Comparison of ENCODE assay signal across 22 mouse cellular contexts in genomic region chr2:33873501-33873900, GRCm38 (mm10). TPM values are rescaled to one million over a fixed set of nuclear protein-coding genes. Genes with fewer than 3 reads are reported as not detected.
DNase-seq lines count a peak whose midpoint lies in the region; ATAC-seq and TF ChIP-seq lines count a peak whose summit lies in the region.
"Had no signal": no experiment of that assay in that cellular context is flagged by ENCODE, and none has a peak within 500 bp of the region (broad histone marks: within the 10 kb centered on the region; RNA-seq: fewer than 3 reads in every experiment).

No protein-coding gene starts in this region.

- peaks cover 6% of the 10 kb centered on the region; the same call in 1 of the 2 replicates for H3K36me3 ChIP-seq in kidney, postnatal 0 days (ENCODE audit: insufficient read depth, low read length)
- peaks cover 6% of the 10 kb centered on the region for H3K36me3 ChIP-seq in lung, embryonic 16.5 days (ENCODE audit: control insufficient read depth, insufficient read depth, low read length)
- H3K36me3 ChIP-seq in embryonic facial prominence, embryonic 10.5 days (replicated peaks) = peaks cover 42% of the 10 kb centered on the region

- TF ChIP-seq CTCF in gastrocnemius, adult 2 months (IDR thresholded peaks at IDR 0.05) = no peak
- no peak for TF ChIP-seq CTCF in kidney, postnatal 0 days (IDR thresholded peaks at IDR 0.05; ENCODE audit: low read depth)

- WGBS in kidney, postnatal 0 days = 56% methylated on average over 8 of the region's 8 CpGs
- 56% methylated on average over 8 of the region's 8 CpGs for WGBS in lung, embryonic 16.5 days
- 94% methylated on average over 8 of the region's 8 CpGs for WGBS in embryonic facial prominence, embryonic 10.5 days

- no peak overlapping the region for H3K4me2 ChIP-seq in kidney, postnatal 0 days (ENCODE audit: low read length)
- H3K4me2 ChIP-seq in lung, embryonic 16.5 days (ENCODE audit: low read depth, low read length) = no peak overlapping the region
- H3K4me2 ChIP-seq: embryonic facial prominence, embryonic 13.5 days; forebrain, embryonic 12.5 days; hindbrain, embryonic 15.5 days; intestine, embryonic 15.5 days; limb, embryonic 15.5 days had no signal

- no peaks in the 10 kb centered on the region for H3K9me3 ChIP-seq in kidney, postnatal 0 days (replicated peaks; ENCODE audit: low read length)
- no peaks in the 10 kb centered on the region for H3K9me3 ChIP-seq in lung, embryonic 16.5 days (ENCODE audit: control insufficient read depth, low read length)
- peaks cover 8% of the 10 kb centered on the region; the same call in 1 of the 2 replicates for H3K9me3 ChIP-seq in embryonic facial prominence, embryonic 10.5 days
- H3K9me3 ChIP-seq: hindbrain, embryonic 15.5 days; intestine, embryonic 15.5 days; limb, embryonic 15.5 days had no signal

- peaks cover 68% of the 10 kb centered on the region for H3K4me1 ChIP-seq in kidney, postnatal 0 days (replicated peaks; ENCODE audit: insufficient read depth, low read length)
- H3K4me1 ChIP-seq in lung, embryonic 16.5 days (replicated peaks; ENCODE audit: control insufficient read depth, insufficient read depth, low read length) = peaks cover 82% of the 10 kb centered on the region
- peaks cover 97% of the 10 kb centered on the region for H3K4me1 ChIP-seq in embryonic facial prominence, embryonic 10.5 days

- ATAC-seq in kidney, postnatal 0 days (replicated peaks; ENCODE audit: low FRiP score, low read depth) = no peak
- ATAC-seq in lung, embryonic 16.5 days (ENCODE audit: low read depth) = no peak
- ATAC-seq: activated CD4-positive, CD25-positive, alpha-beta regulatory T cell, adult 4 months; intestine, embryonic 15.5 days; midbrain, embryonic 16.5 days had no signal

- no peak for DNase-seq in gastrocnemius, adult 2 months
- no peak for DNase-seq in gastrocnemius, adult 18-20 months (ENCODE audit: low spot score)
- peak; percentile 74 for DNase-seq in kidney, postnatal 0 days (ENCODE audit: low spot score)
- DNase-seq in kidney, adult 11 months = no peak
- no peak for DNase-seq in lung, postnatal 36 days
- no peak for DNase-seq in embryonic facial prominence, embryonic 10.5 days (ENCODE audit: low spot score)
- no peak for DNase-seq in right cerebral cortex, postnatal 10 days (ENCODE audit: low spot score in 2 of 2)
- DNase-seq: adrenal gland, adult 8-10 months; cerebellum, adult 11-12 months; cerebellum, postnatal 10 days; lung, adult 2 months; right cerebral cortex, adult 18-20 months had no signal

- no peak overlapping the region for H3K4me3 ChIP-seq in gastrocnemius, adult 2 months
- no peak overlapping the region for H3K4me3 ChIP-seq in kidney, postnatal 0 days (replicated peaks; ENCODE audit: low read depth, low read length)
- H3K4me3 ChIP-seq in lung, embryonic 16.5 days (ENCODE audit: low read length) = no peak overlapping the region
- no peak overlapping the region for H3K4me3 ChIP-seq in embryonic facial prominence, embryonic 10.5 days
- H3K4me3 ChIP-seq: embryonic facial prominence, embryonic 13.5 days; erythroblast, embryonic 14.5 days; forebrain, embryonic 12.5 days; hindbrain, embryonic 15.5 days; intestine, embryonic 15.5 days; limb, embryonic 15.5 days; myocyte had no signal

- peak overlapping the region; percentile 31; the same call in 1 of the 2 replicates for H3K27ac ChIP-seq in gastrocnemius, adult 2 months
- H3K27ac ChIP-seq in kidney, postnatal 0 days = peak overlapping the region; percentile 64
- H3K27ac ChIP-seq in lung, embryonic 16.5 days (ENCODE audit: low read length) = peak overlapping the region; percentile 93; the same call in 1 of the 2 replicates
- peak overlapping the region; percentile 68 for H3K27ac ChIP-seq in embryonic facial prominence, embryonic 10.5 days (replicated peaks)
- H3K27ac ChIP-seq: embryonic facial prominence, embryonic 13.5 days; forebrain, embryonic 12.5 days; hindbrain, embryonic 15.5 days; intestine, embryonic 15.5 days; limb, embryonic 15.5 days had no signal

- no peak overlapping the region for H3K9ac ChIP-seq in kidney, postnatal 0 days (ENCODE audit: low read depth, low read length)
- no peak overlapping the region for H3K9ac ChIP-seq in lung, embryonic 16.5 days (ENCODE audit: low read length)
- H3K9ac ChIP-seq: forebrain, embryonic 12.5 days; hindbrain, embryonic 15.5 days; intestine, embryonic 15.5 days; limb, embryonic 15.5 days had no signal

- H3K27me3 ChIP-seq in kidney, postnatal 0 days (ENCODE audit: insufficient read depth, low read length) = no peaks in the 10 kb centered on the region
- H3K27me3 ChIP-seq in lung, embryonic 16.5 days (ENCODE audit: control insufficient read depth, insufficient read depth, low read depth, low read length) = no peaks in the 10 kb centered on the region
- H3K27me3 ChIP-seq in embryonic facial prominence, embryonic 10.5 days (replicated peaks; ENCODE audit: low read depth, poor library complexity, severe bottlenecking) = peaks cover 16% of the 10 kb centered on the region; the same call in 1 of the 2 replicates
- H3K27me3 ChIP-seq: embryonic facial prominence, embryonic 13.5 days; forebrain, embryonic 12.5 days; hindbrain, embryonic 15.5 days; intestine, embryonic 15.5 days; limb, embryonic 15.5 days had no signal

- intact Hi-C loops in gastrocnemius, adult 2 months (cut with DNase I) = no loop called here

RNA-seq across cellular contexts. Expression of gene Mvb12b, which starts 14.2 kb away (rescaled TPM):
- total RNA-seq in gastrocnemius, adult 2 months (2021) = 10 to 100 TPM; 28.4 to 30.4 TPM
- 10 to 100 TPM; 27.5 to 27.9 TPM for total RNA-seq in gastrocnemius, adult 18-20 months (2021)
- polyA plus RNA-seq in kidney, postnatal 0 days (2015; fragmentation: Nextera tagmentation; extraction: Ambion mirVana) = 19.8 and 24.0 TPM in 2 replicates
- 19.2 and 21.6 TPM in 2 replicates for polyA plus RNA-seq in lung, embryonic 16.5 days (2015; fragmentation: Nextera tagmentation; extraction: Ambion mirVana)
- 14.4 and 16.1 TPM in 2 replicates for polyA plus RNA-seq in embryonic facial prominence, embryonic 10.5 days (2016; fragmentation: Nextera tagmentation; extraction: Ambion mirVana)

Comparison
In these comparisons a context has a peak if more than half of its experiments do, and no peak if none do; other contexts are left out.
1. H3K27ac ChIP-seq: peak in every context shown above with its lines; median percentile 93 in lung, embryonic 16.5 days; 68 in embryonic facial prominence, embryonic 10.5 days; 64 in kidney, postnatal 0 days; 31 in gastrocnemius, adult 2 months.